8 mouse cellular contexts compared by ENCODE assay signal in the genomic region with DNA sequence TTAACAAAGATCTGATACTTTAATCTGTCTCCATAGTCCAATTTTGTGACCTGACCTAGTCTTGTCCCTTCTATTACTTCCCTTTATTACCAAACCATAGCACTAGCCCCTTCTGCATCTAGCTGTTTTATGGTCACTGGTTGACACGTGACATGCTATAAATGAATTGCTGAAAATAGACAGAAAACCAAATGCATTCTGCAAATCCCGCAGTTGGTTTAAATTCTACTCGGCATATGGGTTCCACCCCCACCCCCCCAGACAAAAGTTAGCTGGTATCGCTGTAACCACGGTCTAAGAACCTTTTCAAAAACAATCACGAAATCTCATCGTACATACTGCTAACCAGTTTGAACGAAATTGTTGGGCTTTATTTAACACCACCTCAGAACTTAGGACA. TPM values are rescaled to one million over a fixed set of nuclear protein-coding genes. Genes with fewer than 3 reads are reported as not detected.
A peak's percentile ranks its signal among the peaks of the same experiment; 100 is the strongest.
DNase-seq lines count a peak whose midpoint lies in the region; ATAC-seq and TF ChIP-seq lines count a peak whose summit lies in the region.

No protein-coding gene starts in this region.

- H3K9ac ChIP-seq in kidney, embryonic 16.5 days (replicated peaks; ENCODE audit: low read length): peak overlapping the region; percentile 96
- peak overlapping the region; percentile 92 for H3K9ac ChIP-seq in hindbrain, embryonic 14.5 days
- peak overlapping the region; percentile 89 for H3K9ac ChIP-seq in midbrain, embryonic 16.5 days (ENCODE audit: low read depth, low read length)

- H3K27me3 ChIP-seq in kidney, embryonic 16.5 days (ENCODE audit: insufficient read depth, low read length): no peaks in the 10 kb centered on the region
- H3K27me3 ChIP-seq in hindbrain, embryonic 14.5 days (ENCODE audit: control insufficient read depth, insufficient read depth, low read length): no peaks in the 10 kb centered on the region
- no peaks in the 10 kb centered on the region for H3K27me3 ChIP-seq in midbrain, embryonic 16.5 days (ENCODE audit: control insufficient read depth, insufficient read depth, low read depth, low read length)

- TF ChIP-seq POLR2A in bone marrow macrophage, adult 2 months (IDR thresholded peaks at IDR 0.05; ENCODE audit: borderline replicate concordance, low read depth, low read length): no peak

- H3K4me2 ChIP-seq in kidney, embryonic 16.5 days (replicated peaks; ENCODE audit: low read depth, low read length): peak overlapping the region; percentile 81
- H3K4me2 ChIP-seq in hindbrain, embryonic 14.5 days (replicated peaks): peak overlapping the region; percentile 87
- peak overlapping the region; percentile 90 for H3K4me2 ChIP-seq in midbrain, embryonic 16.5 days (ENCODE audit: low read length)

- peaks cover 21% of the 10 kb centered on the region for H3K4me1 ChIP-seq in kidney, embryonic 16.5 days (ENCODE audit: insufficient read depth, low read length)
- H3K4me1 ChIP-seq in bone marrow macrophage, adult 2 months (ENCODE audit: control insufficient read depth, insufficient read depth, low read length): peaks cover 30% of the 10 kb centered on the region
- peaks cover 17% of the 10 kb centered on the region for H3K4me1 ChIP-seq in hindbrain, embryonic 14.5 days (replicated peaks; ENCODE audit: control insufficient read depth, insufficient read depth, low read length)
- H3K4me1 ChIP-seq in midbrain, embryonic 16.5 days (ENCODE audit: control insufficient read depth, insufficient read depth, low read length): peaks cover 20% of the 10 kb centered on the region

- peak overlapping the region; percentile 88 for H3K27ac ChIP-seq in kidney, embryonic 16.5 days (ENCODE audit: low read length)
- H3K27ac ChIP-seq in bone marrow macrophage, adult 2 months (ENCODE audit: insufficient read depth, low read depth, low read length): peak overlapping the region; percentile 97
- peak overlapping the region; percentile 91 for H3K27ac ChIP-seq in hindbrain, embryonic 14.5 days
- peak overlapping the region; percentile 93; the same call in 1 of the 2 replicates for H3K27ac ChIP-seq in midbrain, embryonic 16.5 days (ENCODE audit: low read length)

- H3K9me3 ChIP-seq in kidney, embryonic 16.5 days (ENCODE audit: low read length): no peaks in the 10 kb centered on the region
- H3K9me3 ChIP-seq in hindbrain, embryonic 14.5 days (ENCODE audit: control insufficient read depth, low read length): no peaks in the 10 kb centered on the region
- H3K9me3 ChIP-seq in midbrain, embryonic 16.5 days (replicated peaks; ENCODE audit: control insufficient read depth, low read length, poor library complexity, severe bottlenecking): no peaks in the 10 kb centered on the region

- H3K36me3 ChIP-seq in kidney, embryonic 16.5 days (ENCODE audit: insufficient read depth, low read length): peaks cover 5% of the 10 kb centered on the region; the same call in 1 of the 2 replicates
- peaks cover 11% of the 10 kb centered on the region for H3K36me3 ChIP-seq in hindbrain, embryonic 14.5 days (replicated peaks; ENCODE audit: control insufficient read depth, insufficient read depth)
- H3K36me3 ChIP-seq in midbrain, embryonic 16.5 days (ENCODE audit: control insufficient read depth, insufficient read depth, low read length): no peaks in the 10 kb centered on the region

- no peak for ATAC-seq in kidney, embryonic 16.5 days (ENCODE audit: low FRiP score, low TSS enrichment)
- no peak for ATAC-seq in hindbrain, embryonic 14.5 days (ENCODE audit: low FRiP score)
- no peak for ATAC-seq in midbrain, embryonic 16.5 days

- TF ChIP-seq CTCF in bone marrow macrophage, adult 2 months (IDR thresholded peaks at IDR 0.05; ENCODE audit: low read depth, low read length): no peak

- WGBS in kidney, embryonic 16.5 days: 2% methylated on average over 8 of the region's 8 CpGs
- WGBS in hindbrain, embryonic 14.5 days: 10% methylated on average over 8 of the region's 8 CpGs
- WGBS in midbrain, embryonic 16.5 days: 4% methylated on average over 8 of the region's 8 CpGs

- no peak for DNase-seq in kidney, postnatal 10 days
- no peak for DNase-seq in hindbrain, embryonic 14.5 days (ENCODE audit: low spot score)
- DNase-seq in urinary bladder, postnatal 25 days (ENCODE audit: low spot score): no peak
- no peak for DNase-seq in right cerebral cortex, postnatal 25 days
- no peak for DNase-seq in kidney, postnatal 14 days

- peak overlapping the region; percentile 94 for H3K4me3 ChIP-seq in kidney, embryonic 16.5 days (ENCODE audit: low read length)
- H3K4me3 ChIP-seq in bone marrow macrophage, adult 2 months (ENCODE audit: insufficient read depth, low read length): peak overlapping the region; percentile 99
- H3K4me3 ChIP-seq in hindbrain, embryonic 14.5 days (replicated peaks; ENCODE audit: low read length): peak overlapping the region; percentile 99
- peak overlapping the region; percentile 95 for H3K4me3 ChIP-seq in midbrain, embryonic 16.5 days (ENCODE audit: low read depth, low read length)

RNA-seq across cellular contexts. Expression of gene Slc30a5, which starts 1.0 kb away (rescaled TPM):
- 54.9 and 55.5 TPM in 2 replicates for polyA plus RNA-seq in kidney, embryonic 16.5 days (2015; fragmentation: Nextera tagmentation; extraction: Ambion mirVana)
- 47.3 and 53.8 TPM in 2 replicates for polyA plus RNA-seq in bone marrow macrophage, adult 2 months (2012; ENCODE audit: insufficient read depth, insufficient read length, missing spikeins)
- polyA plus RNA-seq in hindbrain, embryonic 14.5 days (2014; fragmentation: Nextera tagmentation; extraction: Ambion mirVana): 41.8 and 44.5 TPM in 2 replicates
- polyA plus RNA-seq in midbrain, embryonic 16.5 days (2015; fragmentation: Nextera tagmentation; extraction: Ambion mirVana): 30.2 and 31.0 TPM in 2 replicates

RNA-seq across cellular contexts. Expression of gene Ccnb1, which starts 45.8 kb away (rescaled TPM):
- polyA plus RNA-seq in kidney, embryonic 16.5 days (2015; fragmentation: Nextera tagmentation; extraction: Ambion mirVana): 269 and 273 TPM in 2 replicates
- polyA plus RNA-seq in bone marrow macrophage, adult 2 months (2012; ENCODE audit: insufficient read depth, insufficient read length, missing spikeins): 35.0 and 42.5 TPM in 2 replicates
- polyA plus RNA-seq in hindbrain, embryonic 14.5 days (2014; fragmentation: Nextera tagmentation; extraction: Ambion mirVana): 40.7 and 51.4 TPM in 2 replicates
- polyA plus RNA-seq in midbrain, embryonic 16.5 days (2015; fragmentation: Nextera tagmentation; extraction: Ambion mirVana): 22.2 and 31.0 TPM in 2 replicates

RNA-seq across cellular contexts. Expression of gene Cenph, which starts 56.5 kb away (rescaled TPM):
- polyA plus RNA-seq in kidney, embryonic 16.5 days (2015; fragmentation: Nextera tagmentation; extraction: Ambion mirVana): 35.6 and 39.8 TPM in 2 replicates
- 13.5 and 14.2 TPM in 2 replicates for polyA plus RNA-seq in bone marrow macrophage, adult 2 months (2012; ENCODE audit: insufficient read depth, insufficient read length, missing spikeins)
- 6.7 and 6.9 TPM in 2 replicates for polyA plus RNA-seq in hindbrain, embryonic 14.5 days (2014; fragmentation: Nextera tagmentation; extraction: Ambion mirVana)
- polyA plus RNA-seq in midbrain, embryonic 16.5 days (2015; fragmentation: Nextera tagmentation; extraction: Ambion mirVana): 5.1 and 6.3 TPM in 2 replicates
